Mouse (Mus musculus) megakaryocyte, embryonic 14.5 days (primary cell): Measurements from ENCODE around the gene Clec3a.

Experiments used
- FLI1 ChIP-seq: IDR thresholded peaks from 2 replicates; pipeline ENCODE4 v1.6.1; 2012; ENCODE audit warnings: low read length, inconsistent platforms, mixed read lengths
- GATA1 ChIP-seq: IDR thresholded peaks from 3 replicates; pipeline ENCODE4 v1.6.1; 2012; ENCODE audit warnings: mixed read lengths, low read length, inconsistent platforms, borderline replicate concordance

- no peak for TF ChIP-seq GATA1
- TF ChIP-seq FLI1: no peak
These were observed 20.4 kb downstream of the Clec3a start for GRCm38 (mm10) chr8:114438236-114438635.
